Mouse (Mus musculus) embryonic facial prominence, embryonic 12.5 days (tissue): Measurements from ENCODE around the gene Sort1. TPM values are rescaled to one million over a fixed set of nuclear protein-coding genes. Genes with fewer than 3 reads are reported as not detected.

ENCODE experiments used
- polyA plus RNA-seq: library from polyadenylated mRNA; unstranded; fragments of >200 nt; fragmentation: Nextera tagmentation; extraction: Ambion mirVana; gene quantifications from 2 replicates; pipeline ENCODE4 v1.2.1, GENCODE M21; 2016

The Sort1 gene
- polyA plus RNA-seq, 1 experiment from 2014 or later: 15.8 TPM

Other genes with a start within 250 kb of the Sort1 start
- 14.4 and 16.6 TPM in 2 replicates for gene Gstm4, start 239.2 kb upstream of the Sort1 start, polyA plus RNA-seq
- 48.4 and 50.9 TPM in 2 replicates for gene Ampd2, start 197.4 kb upstream of the Sort1 start, polyA plus RNA-seq
- gene Gnat2, start 191.3 kb upstream of the Sort1 start, polyA plus RNA-seq: 0.47 and 0.55 TPM in 2 replicates
- gene Gnai3, start 137.9 kb upstream of the Sort1 start, polyA plus RNA-seq: 196 and 207 TPM in 2 replicates
- gene Gpr61, start 129.2 kb upstream of the Sort1 start, polyA plus RNA-seq: 0.36 and 0.43 TPM in 2 replicates
- gene Amigo1, start 97.7 kb upstream of the Sort1 start, polyA plus RNA-seq: 7.9 and 8.5 TPM in 2 replicates
- 2.6 and 2.7 TPM in 2 replicates for gene Cyb561d1, start 82.9 kb upstream of the Sort1 start, polyA plus RNA-seq
- gene Atxn7l2, start 73.1 kb upstream of the Sort1 start, polyA plus RNA-seq: 27.2 and 29.4 TPM in 2 replicates
- gene Sypl2, start 57.4 kb upstream of the Sort1 start, polyA plus RNA-seq: 0.85 and 1.1 TPM in 2 replicates
- gene Psma5, start 27.2 kb upstream of the Sort1 start, polyA plus RNA-seq: 263 and 288 TPM in 2 replicates
- 0.13 and 0.18 TPM in 2 replicates for gene Mybphl, start 80.8 kb downstream of the Sort1 start, polyA plus RNA-seq
- 73.4 and 78.1 TPM in 2 replicates for gene Psrc1, start 99.8 kb downstream of the Sort1 start, polyA plus RNA-seq
- 9.5 and 11.0 TPM in 2 replicates for gene Celsr2, start 131.5 kb downstream of the Sort1 start, polyA plus RNA-seq
- gene Sars, start 161.1 kb downstream of the Sort1 start, polyA plus RNA-seq: 125 and 127 TPM in 2 replicates